Mouse (Mus musculus) mesoderm, embryonic 11.5 days (tissue): ENCODE results near the gene Zcwpw1.

Experiments
- DNase-seq: peaks from one replicate; pipeline ENCODE4 v3.0.0-alpha.2; 2012; ENCODE audit warnings: low read depth, low spot score

Zcwpw1 gene

GRCm38 (mm10) chr5:137784546-137784945, 3.1 kb upstream of the Zcwpw1 start:
- no peak for DNase-seq

GRCm38 (mm10) chr5:137785164-137786031, 2.2 kb upstream of the Zcwpw1 start:
- DNase-seq: no peak

- peak; percentile 100 for DNase-seq
Measured at GRCm38 (mm10) chr5:137786109-137786942, 1.3 kb upstream of the Zcwpw1 start.

- DNase-seq: no peak
Measured at GRCm38 (mm10) chr5:137788171-137788570, 573 bp downstream of the Zcwpw1 start.

GRCm38 (mm10) chr5:137788946-137789531, 1.4 kb downstream of the Zcwpw1 start:
- no peak for DNase-seq

- DNase-seq: no peak
Measured at GRCm38 (mm10) chr5:137791553-137791952, 4.0 kb downstream of the Zcwpw1 start.

- no peak for DNase-seq
Measured at GRCm38 (mm10) chr5:137796606-137797005, 9.0 kb downstream of the Zcwpw1 start.

GRCm38 (mm10) chr5:137800917-137801316, 13.3 kb downstream of the Zcwpw1 start:
- DNase-seq: no peak

- no peak for DNase-seq
Measured at GRCm38 (mm10) chr5:137806158-137806557, 18.6 kb downstream of the Zcwpw1 start.

- no peak for DNase-seq
Measured at GRCm38 (mm10) chr5:137808316-137808715, 20.7 kb downstream of the Zcwpw1 start.

GRCm38 (mm10) chr5:137817466-137818222, 30.0 kb downstream of the Zcwpw1 start:
- no peak for DNase-seq

GRCm38 (mm10) chr5:137822126-137822525, 34.5 kb downstream of the Zcwpw1 start:
- no peak for DNase-seq

- no peak for DNase-seq
Measured at GRCm38 (mm10) chr5:137822602-137823001, 35.0 kb downstream of the Zcwpw1 start.

- DNase-seq: no peak
Measured at GRCm38 (mm10) chr5:137823455-137824045, 36.0 kb downstream of the Zcwpw1 start.

GRCm38 (mm10) chr5:137825030-137825429, 37.4 kb downstream of the Zcwpw1 start:
- DNase-seq: no peak

GRCm38 (mm10) chr5:137825971-137826370, 38.4 kb downstream of the Zcwpw1 start:
- DNase-seq: no peak

- DNase-seq: no peak
Measured at GRCm38 (mm10) chr5:137826421-137826820, 38.8 kb downstream of the Zcwpw1 start.

- DNase-seq: no peak
Measured at GRCm38 (mm10) chr5:137828694-137829093, 41.1 kb downstream of the Zcwpw1 start.

GRCm38 (mm10) chr5:137830238-137830637, 42.6 kb downstream of the Zcwpw1 start:
- DNase-seq: no peak

GRCm38 (mm10) chr5:137831106-137831505, 43.5 kb downstream of the Zcwpw1 start:
- no peak for DNase-seq

- no peak for DNase-seq
Measured at GRCm38 (mm10) chr5:137831506-137831905, 43.9 kb downstream of the Zcwpw1 start.
